Mouse (Mus musculus) forebrain, embryonic 16.5 days (tissue): ENCODE results near the gene Taf5l. TPM values are rescaled to one million over a fixed set of nuclear protein-coding genes. Genes with fewer than 3 reads are reported as not detected.
"Not testable (repeated sequence)": the region's sequence is repeated elsewhere in the genome, so short reads cannot be mapped to it uniquely, and the experiment has no call there.

Experiments used
- ATAC-seq: fragments of 200-750 bp; cut with Nextera tagmentation; 2 replicates; pipeline ENCODE4 v1.8.0; 2017; ENCODE audit warnings: mild to moderate bottlenecking, moderate library complexity
- H3K27ac ChIP-seq: fragments of 300-500 bp; sonication (generic); 2 replicates; pipeline ENCODE4 v1.5.1; 2014; ENCODE audit warnings: low read length, control low read depth
- H3K27me3 ChIP-seq: fragments of 300-500 bp; sonication (generic); replicated peaks from 2 replicates; pipeline ENCODE4 v1.6.1; 2014; ENCODE audit warnings: low read length; ENCODE audit not compliant: control insufficient read depth, insufficient read depth
- H3K36me3 ChIP-seq: fragments of 300-500 bp; sonication (generic); 2 replicates; pipeline ENCODE4 v1.6.1; 2014; ENCODE audit not compliant: control insufficient read depth, insufficient read depth
- H3K4me1 ChIP-seq: fragments of 300-500 bp; sonication (generic); replicated peaks from 2 replicates; pipeline ENCODE4 v1.6.1; 2014; ENCODE audit warnings: low read length; ENCODE audit not compliant: control insufficient read depth, insufficient read depth
- H3K4me2 ChIP-seq: fragments of 300-500 bp; sonication (generic); 2 replicates; pipeline ENCODE4 v1.6.1; 2014; ENCODE audit warnings: mild to moderate bottlenecking, low read length, control low read depth
- H3K4me3 ChIP-seq: fragments of 300-500 bp; sonication (generic); replicated peaks from 2 replicates; pipeline ENCODE4 v1.5.1; 2014; ENCODE audit warnings: mild to moderate bottlenecking, low read length, control low read depth
- H3K9ac ChIP-seq: fragments of 300-500 bp; sonication (generic); replicated peaks from 2 replicates; pipeline ENCODE4 v1.6.1; 2014; ENCODE audit warnings: low read depth, low read length, control low read depth
- H3K9me3 ChIP-seq: fragments of 300-500 bp; sonication (generic); 2 replicates; pipeline ENCODE4 v1.6.1; 2016; ENCODE audit warnings: low read length; ENCODE audit not compliant: control insufficient read depth
- WGBS: fragments of 180-500 bp; shearing (Covaris S2); extraction: QIAGEN DNeasy Blood & Tissue Kit; methylation state at CpG from one replicate; pipeline ENCODE4 v1.1.7; 2014; 5-methylcytosine and 5-hydroxymethylcytosine counted together
- polyA plus RNA-seq: library from polyadenylated mRNA; unstranded; fragments of >200 nt; fragmentation: Nextera tagmentation; extraction: Ambion mirVana; gene quantifications from 2 replicates; pipeline ENCODE4 v1.2.1, GENCODE M21; 2015

Taf5l gene
- polyA plus RNA-seq, 1 experiment from 2014 or later, result 27.1 TPM

DNA sequence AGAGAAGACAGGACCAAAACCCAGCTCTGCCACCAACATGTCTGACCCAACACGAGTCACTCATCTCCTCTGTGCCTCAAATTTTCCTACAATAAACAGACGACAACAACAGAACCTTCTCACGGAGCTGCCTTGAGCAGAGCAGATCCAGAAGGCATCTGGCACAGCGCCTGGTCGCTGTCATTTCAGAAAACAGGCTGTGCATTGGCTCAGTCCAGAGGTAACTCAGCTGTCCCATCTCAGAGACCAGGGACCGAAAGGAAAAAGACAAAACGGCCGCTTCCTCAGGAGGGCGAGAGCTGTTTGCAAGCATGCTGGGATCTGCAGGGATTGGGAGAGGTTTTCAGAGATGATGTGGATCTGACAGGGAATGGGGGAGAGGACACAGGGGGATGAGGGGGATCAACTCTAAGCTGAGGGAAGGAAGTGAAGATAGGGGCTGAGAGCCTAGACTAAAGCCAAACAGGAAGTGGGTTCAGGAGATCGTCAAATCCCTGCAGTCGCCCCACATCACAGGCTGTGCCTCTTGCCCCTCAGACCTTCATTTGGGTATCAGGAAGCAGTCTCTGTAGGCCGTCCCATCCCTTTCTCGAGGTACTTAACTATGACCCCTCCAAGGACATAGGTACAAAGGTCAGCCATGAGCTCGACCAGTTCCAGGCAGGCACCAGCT lies 42.9 kb downstream of the Taf5l start:
- no peak for ATAC-seq

DNA sequence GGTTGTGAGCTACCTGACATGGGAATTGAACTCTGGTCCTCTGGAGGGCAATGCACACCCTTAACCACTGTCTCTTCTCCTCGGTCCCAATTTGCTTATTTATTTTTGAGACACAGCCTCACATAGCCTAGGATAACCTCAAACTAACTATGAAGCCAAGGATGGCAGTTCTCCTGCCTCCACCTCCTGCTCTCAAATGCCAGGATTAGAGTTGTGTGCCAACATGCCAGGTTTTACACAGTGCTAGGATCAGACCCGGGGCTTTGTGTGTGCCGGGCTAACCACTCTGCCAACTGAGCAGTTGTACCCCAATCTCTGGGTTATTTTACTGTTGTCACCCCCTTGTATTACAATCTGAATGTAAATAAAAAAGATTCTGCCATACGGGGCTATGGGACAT lies 43.7 kb downstream of the Taf5l start:
- H3K4me3 ChIP-seq, result no peak overlapping the region
- no peaks in the 10 kb centered on the region for H3K9me3 ChIP-seq
- no peak overlapping the region for H3K4me2 ChIP-seq
- H3K9ac ChIP-seq, result no peak overlapping the region
- WGBS, result 84% methylated on average over 4 of the region's 4 CpGs
- no peak for ATAC-seq
- no peak overlapping the region for H3K27ac ChIP-seq
- H3K27me3 ChIP-seq, result no peaks in the 10 kb centered on the region
- no peaks in the 10 kb centered on the region for H3K36me3 ChIP-seq
- peaks cover 14% of the 10 kb centered on the region for H3K4me1 ChIP-seq

More for the DNA sequence above, 42.9 kb downstream of the Taf5l start:
- 64% methylated on average over 14 of the region's 14 CpGs for WGBS
- peaks cover 18% of the 10 kb centered on the region for H3K4me1 ChIP-seq
- no peak overlapping the region for H3K4me2 ChIP-seq
- no peaks in the 10 kb centered on the region for H3K36me3 ChIP-seq
- no peak overlapping the region for H3K9ac ChIP-seq
- H3K4me3 ChIP-seq, result no peak overlapping the region
- no peaks in the 10 kb centered on the region for H3K27me3 ChIP-seq
- no peaks in the 10 kb centered on the region for H3K9me3 ChIP-seq
- no peak overlapping the region for H3K27ac ChIP-seq

DNA sequence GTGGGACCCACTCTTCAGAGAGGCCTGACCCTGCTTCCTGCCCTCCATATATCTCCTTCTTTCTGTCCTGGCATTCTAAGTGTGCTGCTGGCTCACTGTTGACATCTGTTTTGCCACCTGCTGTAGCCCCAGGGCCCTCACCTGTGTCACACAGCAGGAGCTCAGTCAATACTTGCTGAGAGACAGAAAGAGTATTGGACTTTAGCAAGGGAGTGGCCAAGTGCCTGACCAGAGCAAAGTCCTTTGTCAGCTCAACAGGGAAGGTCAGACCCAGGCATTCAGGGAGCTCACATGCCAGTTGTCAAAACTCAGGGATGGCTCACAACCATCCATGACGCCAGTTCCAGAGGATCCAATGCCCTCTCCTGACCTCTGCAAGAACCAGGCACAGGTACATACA lies 47.7 kb downstream of the Taf5l start:
- Histone ChIP-seq H3K27ac (no peak overlapping the region), H3K36me3 (no peaks in the 10 kb centered on the region), H3K9ac (no peak overlapping the region), H3K4me1 (no peaks in the 10 kb centered on the region), H3K4me2 (no peak overlapping the region), H3K9me3 (no peaks in the 10 kb centered on the region), H3K4me3 (no peak overlapping the region), H3K27me3 (no peaks in the 10 kb centered on the region)
- WGBS, result 96% methylated on average over 1 of the region's 1 CpGs
- ATAC-seq, result no peak

DNA sequence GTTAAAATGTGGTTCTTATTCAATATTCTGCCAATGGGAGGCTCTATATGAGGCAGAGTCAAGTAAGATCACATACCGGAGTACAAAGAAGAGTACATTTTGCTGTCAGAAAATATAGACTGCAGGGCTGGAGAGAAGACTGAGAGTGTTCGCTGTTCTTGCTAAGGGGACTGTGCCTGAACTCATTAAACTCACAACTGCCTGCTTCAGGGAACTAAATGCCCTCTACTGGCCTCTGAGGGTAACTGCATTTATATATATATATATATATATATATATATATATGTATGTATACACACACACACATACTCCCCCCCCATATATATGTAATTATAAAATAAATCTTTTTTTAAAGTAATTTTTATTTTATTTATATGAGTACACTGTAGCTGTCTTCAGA lies 54.3 kb downstream of the Taf5l start:
- no peaks in the 10 kb centered on the region for H3K9me3 ChIP-seq
- H3K4me2 ChIP-seq, result no peak overlapping the region
- H3K36me3 ChIP-seq, result 0 out of 2 replicates have a peak, but pooled peaks cover 2% of the 10 kb centered on the region
- H3K27me3 ChIP-seq, result no peaks in the 10 kb centered on the region
- H3K9ac ChIP-seq, result no peak overlapping the region
- ATAC-seq, result no peak
- H3K27ac ChIP-seq, result no peak overlapping the region
- WGBS, result 59% methylated on average over 2 of the region's 2 CpGs
- H3K4me1 ChIP-seq, result no peaks in the 10 kb centered on the region
- no peak overlapping the region for H3K4me3 ChIP-seq

DNA sequence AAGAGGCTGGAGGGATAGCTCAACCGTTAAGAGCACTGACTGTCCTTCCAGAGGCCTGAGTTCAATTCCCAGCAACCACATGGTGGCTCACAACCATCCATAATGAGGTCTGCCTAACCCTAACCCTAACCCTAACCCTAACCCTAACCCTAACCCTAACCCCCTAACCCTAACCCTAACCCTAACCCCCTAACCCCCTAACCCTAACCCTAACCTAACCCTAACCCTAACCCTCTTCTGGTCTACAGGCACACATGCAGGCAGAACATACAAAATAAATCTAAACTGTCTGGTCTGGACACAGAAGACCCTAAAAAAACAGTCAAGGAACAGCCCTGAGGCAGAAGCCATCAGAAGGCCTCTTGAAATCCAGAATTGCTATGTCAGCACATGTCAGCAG lies 59.8 kb downstream of the Taf5l start:
- no peaks in the 10 kb centered on the region for H3K27me3 ChIP-seq
- no peak overlapping the region for H3K9ac ChIP-seq
- WGBS, result 78% methylated on average over 1 of the region's 1 CpGs
- H3K9me3 ChIP-seq, result no peaks in the 10 kb centered on the region
- no peaks in the 10 kb centered on the region for H3K4me1 ChIP-seq
- ATAC-seq, result no peak
- H3K36me3 ChIP-seq, result 0 out of 2 replicates have a peak, but pooled peaks cover 4% of the 10 kb centered on the region
- no peak overlapping the region for H3K27ac ChIP-seq
- no peak overlapping the region for H3K4me3 ChIP-seq
- no peak overlapping the region for H3K4me2 ChIP-seq

DNA sequence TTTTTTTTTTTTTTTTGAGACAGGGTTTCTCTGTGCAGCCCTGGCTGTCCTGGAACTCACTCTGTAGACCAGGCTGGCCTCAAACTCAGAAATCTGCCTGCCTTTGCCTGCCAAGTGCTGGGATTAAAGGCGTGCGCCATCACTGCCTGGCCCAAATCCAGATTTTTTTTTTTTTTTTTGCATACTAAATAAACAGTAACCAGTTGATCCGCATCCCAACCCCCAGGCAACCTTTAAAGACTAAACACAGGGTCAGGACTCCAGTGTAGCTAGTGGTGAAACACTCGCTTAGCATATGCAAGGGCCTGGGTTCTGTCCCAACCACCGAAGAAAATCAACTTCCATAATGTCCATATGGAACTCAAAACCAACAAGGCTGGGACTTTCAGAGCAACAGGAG lies 60.6 kb downstream of the Taf5l start:
- not testable (repeated sequence) for ATAC-seq, H3K4me1 ChIP-seq, H3K4me3 ChIP-seq, H3K9me3 ChIP-seq, H3K4me2 ChIP-seq, H3K27ac ChIP-seq, H3K27me3 ChIP-seq, H3K36me3 ChIP-seq, H3K9ac ChIP-seq
- WGBS, result 47% methylated on average over 5 of the region's 5 CpGs

DNA sequence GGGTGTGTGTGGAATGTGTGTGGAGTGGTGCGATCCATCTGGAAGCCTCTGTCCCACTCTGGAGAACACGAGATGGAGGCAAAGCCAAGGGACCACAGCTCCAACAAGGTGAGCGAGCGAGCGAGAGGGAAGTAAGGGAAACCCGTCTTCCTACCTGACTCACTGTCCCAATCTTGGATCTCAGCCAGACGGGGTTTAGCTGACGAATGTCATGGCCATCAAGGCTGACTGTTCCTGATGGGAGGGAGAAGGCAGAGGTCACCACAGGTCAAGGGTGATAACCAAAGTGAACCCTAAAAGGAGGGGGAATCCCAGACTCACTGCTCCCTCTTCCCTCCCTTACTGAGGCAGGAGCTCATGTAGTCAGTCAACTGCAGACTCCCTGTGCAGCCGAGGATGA lies 61.1 kb downstream of the Taf5l start:
- H3K4me1 ChIP-seq, result no peaks in the 10 kb centered on the region
- 86% methylated on average over 9 of the region's 9 CpGs for WGBS

DNA sequence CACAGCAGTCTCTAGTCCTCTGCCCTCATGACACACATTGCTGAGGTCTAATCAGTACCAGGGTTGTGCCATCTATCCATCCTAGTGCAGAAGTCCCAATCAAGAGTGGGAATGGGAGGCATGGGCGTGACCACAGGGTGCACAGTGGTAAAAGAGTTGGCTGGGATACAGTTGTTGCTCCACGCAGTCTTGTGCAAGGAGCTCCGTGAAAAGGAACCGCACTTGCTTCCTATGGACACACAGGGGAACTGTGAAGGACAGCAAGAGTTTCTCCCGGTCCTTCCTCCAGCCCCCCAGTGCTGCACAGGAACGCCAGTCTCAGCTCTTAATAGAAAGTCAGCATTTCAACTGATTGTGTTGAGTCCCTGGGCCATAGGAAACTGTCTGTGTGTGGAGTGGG lies 61.7 kb downstream of the Taf5l start:
- no peaks in the 10 kb centered on the region for H3K4me1 ChIP-seq
- no peak overlapping the region for H3K4me2 ChIP-seq
- no peak overlapping the region for H3K27ac ChIP-seq
- no peak overlapping the region for H3K4me3 ChIP-seq
- no peak overlapping the region for H3K9ac ChIP-seq
- no peaks in the 10 kb centered on the region for H3K9me3 ChIP-seq
- H3K36me3 ChIP-seq, result peaks cover 5% of the 10 kb centered on the region
- H3K27me3 ChIP-seq, result no peaks in the 10 kb centered on the region
- 90% methylated on average over 6 of the region's 6 CpGs for WGBS
- no peak for ATAC-seq

More for the DNA sequence above, 61.1 kb downstream of the Taf5l start:
- Histone ChIP-seq H3K36me3 (0 out of 2 replicates have a peak, but pooled peaks cover 4% of the 10 kb centered on the region), H3K9me3 (no peaks in the 10 kb centered on the region), H3K9ac (no peak overlapping the region), H3K27ac (no peak overlapping the region), H3K4me2 (no peak overlapping the region), H3K4me3 (no peak overlapping the region), H3K27me3 (no peaks in the 10 kb centered on the region)
- ATAC-seq, result no peak

DNA sequence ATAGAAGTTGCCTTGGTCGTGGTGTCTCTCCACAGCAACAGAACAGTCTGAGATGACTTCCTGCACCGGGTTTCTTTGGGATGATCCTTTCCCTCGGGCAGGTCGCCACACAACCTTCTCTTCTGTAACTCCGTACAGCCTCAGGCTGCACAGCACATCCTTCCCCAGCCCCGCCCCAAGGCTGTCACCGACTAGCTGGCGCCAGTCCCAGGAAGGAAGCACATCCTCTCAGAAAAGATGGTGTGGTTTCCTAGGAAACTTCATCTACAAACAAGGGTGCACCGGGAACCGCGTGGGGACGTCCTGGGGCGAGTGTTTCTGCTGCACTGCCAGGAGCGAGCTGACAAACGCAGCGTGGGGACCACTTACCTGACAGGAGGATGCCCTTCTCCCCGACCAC lies 63.1 kb downstream of the Taf5l start:
- Histone ChIP-seq H3K27ac (no peak overlapping the region), H3K36me3 (peaks cover 10% of the 10 kb centered on the region), H3K4me1 (no peaks in the 10 kb centered on the region), H3K4me2 (no peak overlapping the region), H3K27me3 (no peaks in the 10 kb centered on the region), H3K9ac (no peak overlapping the region), H3K9me3 (no peaks in the 10 kb centered on the region), H3K4me3 (no peak overlapping the region)
- WGBS, result 74% methylated on average over 17 of the region's 17 CpGs
- no peak for ATAC-seq

DNA sequence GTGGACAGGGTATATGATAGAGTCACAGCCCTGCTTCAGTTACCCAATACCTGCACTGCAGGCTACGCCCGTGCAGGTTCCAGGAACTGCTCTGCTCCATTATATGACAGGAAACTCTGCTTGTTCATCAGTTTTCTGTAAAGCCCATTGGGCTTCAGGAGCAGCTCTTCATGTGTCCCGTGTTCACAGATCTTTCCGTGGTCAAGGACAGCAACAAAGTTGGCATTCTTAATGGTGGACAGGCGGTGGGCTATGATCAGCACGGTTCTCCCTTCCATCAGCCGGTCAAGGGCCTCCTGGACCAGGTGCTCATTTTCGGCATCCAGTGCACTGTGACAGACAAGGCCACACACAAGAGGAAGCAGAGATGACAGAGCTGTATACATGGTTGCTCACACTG lies 67.0 kb downstream of the Taf5l start:
- H3K36me3 ChIP-seq, result peaks cover 12% of the 10 kb centered on the region
- no peak for ATAC-seq
- no peaks in the 10 kb centered on the region for H3K9me3 ChIP-seq
- 92% methylated on average over 8 of the region's 8 CpGs for WGBS
- H3K4me2 ChIP-seq, result no peak overlapping the region
- H3K27ac ChIP-seq, result no peak overlapping the region
- no peak overlapping the region for H3K9ac ChIP-seq
- no peak overlapping the region for H3K4me3 ChIP-seq
- peaks cover 6% of the 10 kb centered on the region for H3K4me1 ChIP-seq
- no peaks in the 10 kb centered on the region for H3K27me3 ChIP-seq
